Mouse (Mus musculus) hindlimb bud, embryonic 11.5 days (tissue): ENCODE results near the gene Il17c.

ENCODE experiments used
- DNase-seq: peaks from one replicate; pipeline ENCODE4 v3.0.0-alpha.2; 2012; ENCODE audit warnings: low read depth, low spot score; ENCODE audit errors: extremely low spot score

The Il17c gene

DNA sequence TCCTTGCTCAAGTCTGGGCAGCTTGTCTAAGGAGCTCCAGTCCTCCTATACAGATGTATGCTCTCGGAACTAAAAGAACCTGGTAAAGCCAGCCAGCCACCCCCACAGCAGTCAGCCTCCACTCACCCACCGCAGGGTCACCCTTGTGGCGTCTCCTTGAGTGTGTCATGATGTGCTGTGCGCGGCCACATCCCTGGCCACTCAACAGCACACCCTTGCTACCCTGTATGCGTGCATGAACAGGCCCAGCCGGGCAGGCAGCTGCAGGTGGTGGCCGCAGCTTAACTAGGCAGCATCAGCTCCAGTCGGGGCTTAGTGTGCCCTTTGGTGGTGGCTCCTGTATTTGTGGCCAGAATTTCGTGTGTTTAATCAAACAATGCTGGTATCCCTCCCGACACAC, 35.4 kb downstream of the Il17c start:
- no peak for DNase-seq

DNA sequence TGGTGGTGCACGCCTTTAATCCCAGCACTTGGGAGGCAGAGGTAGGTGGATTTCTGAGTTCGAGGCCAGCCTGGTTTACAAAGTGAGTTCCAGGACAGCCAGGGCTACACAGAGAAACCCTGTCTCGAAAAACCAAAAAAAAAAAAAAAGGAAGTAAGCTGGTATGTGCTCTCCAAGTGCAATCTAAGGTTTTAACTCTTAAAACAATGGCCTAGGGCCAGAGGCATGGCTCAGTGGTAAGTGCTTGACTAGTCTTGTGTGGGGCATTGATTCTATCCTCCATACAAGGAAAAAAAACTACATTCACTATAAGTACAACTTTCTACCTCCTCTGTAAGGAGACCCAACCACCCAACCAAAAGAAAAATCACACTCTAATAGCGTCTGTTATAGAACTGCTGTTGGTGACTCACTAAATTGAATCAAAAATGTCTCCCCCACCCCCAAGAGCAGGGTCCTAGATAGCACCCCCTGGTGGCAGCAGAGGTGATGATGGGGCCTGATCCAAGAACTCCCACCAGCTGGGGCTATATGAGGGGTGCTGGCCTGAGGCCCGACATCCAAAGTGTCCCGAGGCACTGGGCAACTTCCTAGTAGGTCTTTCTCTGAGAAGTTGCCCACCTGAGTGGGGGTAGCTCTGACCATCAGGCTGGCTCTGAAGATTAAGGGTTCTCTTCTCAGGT, 37.5 kb downstream of the Il17c start:
- DNase-seq: no peak

DNA sequence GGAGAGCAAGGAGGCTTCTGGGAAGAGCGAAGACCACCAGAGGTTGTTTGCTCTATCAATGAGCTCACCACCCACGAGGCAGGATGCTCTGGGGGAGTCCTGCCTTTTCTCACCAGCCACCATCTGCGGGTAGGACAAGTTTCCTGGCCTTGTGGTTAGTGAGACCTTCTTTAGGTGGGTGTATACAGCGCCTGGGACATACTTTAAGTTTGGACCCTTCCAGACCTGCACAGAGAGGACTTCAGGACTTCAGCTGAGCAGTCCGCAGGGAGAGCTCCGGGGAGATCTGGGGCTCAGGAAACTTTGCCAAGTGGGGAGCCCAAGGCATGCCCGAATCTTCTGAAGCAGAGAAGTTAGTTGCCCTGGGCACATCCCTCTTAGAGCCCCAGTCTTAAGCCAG, 38.2 kb downstream of the Il17c start:
- DNase-seq: no peak

DNA sequence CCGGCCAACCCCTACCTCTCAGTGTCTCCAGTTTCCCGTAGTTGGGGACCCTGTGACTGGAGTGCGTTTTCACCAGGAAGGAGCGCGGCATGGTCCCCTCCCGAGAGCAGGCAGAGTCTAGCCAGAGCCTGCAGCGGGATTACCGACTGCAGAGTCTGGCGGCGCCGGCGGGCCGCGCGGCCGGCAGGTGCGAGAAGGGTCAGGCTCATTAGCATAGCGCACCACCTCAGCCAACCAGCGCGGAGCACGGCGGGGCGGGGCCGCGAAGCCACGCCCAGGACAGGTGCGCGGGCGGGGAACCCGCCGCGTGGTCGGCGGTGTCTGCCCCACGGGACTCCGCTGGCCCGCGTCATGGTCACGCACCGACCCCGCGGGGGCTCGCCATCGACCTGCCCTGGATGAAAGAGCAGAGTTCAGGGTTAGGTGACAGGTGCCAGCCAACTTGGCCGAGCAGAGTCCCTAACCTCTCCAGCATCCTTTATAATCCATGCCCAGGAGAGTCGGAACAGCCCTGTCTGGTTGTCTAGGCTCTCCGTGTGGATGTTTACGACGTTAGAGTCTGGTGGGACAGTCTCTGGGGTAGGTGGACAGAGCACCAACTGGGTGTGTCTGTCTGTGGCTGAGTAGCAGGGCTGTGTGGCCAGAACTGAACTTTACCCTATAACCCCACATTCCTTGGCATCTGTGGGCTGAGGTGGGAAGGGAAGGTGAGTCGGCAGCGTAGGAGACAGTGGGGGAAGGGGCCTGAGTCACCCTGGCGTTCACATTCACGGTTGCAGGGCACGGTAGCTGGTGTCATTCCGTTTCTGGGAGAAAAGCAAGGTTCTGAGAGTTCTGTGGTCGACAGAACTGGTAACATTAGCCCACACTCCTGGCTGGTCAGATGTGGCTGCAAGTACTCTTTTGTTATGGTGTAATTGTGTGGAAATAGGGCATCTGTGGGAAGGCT, 39.0 kb downstream of the Il17c start, which contains the start of gene Snai3:
TSS of gene Snai3 (minus strand) at position 210 of the 949 bp plus-strand sequence.
- no peak for DNase-seq

DNA sequence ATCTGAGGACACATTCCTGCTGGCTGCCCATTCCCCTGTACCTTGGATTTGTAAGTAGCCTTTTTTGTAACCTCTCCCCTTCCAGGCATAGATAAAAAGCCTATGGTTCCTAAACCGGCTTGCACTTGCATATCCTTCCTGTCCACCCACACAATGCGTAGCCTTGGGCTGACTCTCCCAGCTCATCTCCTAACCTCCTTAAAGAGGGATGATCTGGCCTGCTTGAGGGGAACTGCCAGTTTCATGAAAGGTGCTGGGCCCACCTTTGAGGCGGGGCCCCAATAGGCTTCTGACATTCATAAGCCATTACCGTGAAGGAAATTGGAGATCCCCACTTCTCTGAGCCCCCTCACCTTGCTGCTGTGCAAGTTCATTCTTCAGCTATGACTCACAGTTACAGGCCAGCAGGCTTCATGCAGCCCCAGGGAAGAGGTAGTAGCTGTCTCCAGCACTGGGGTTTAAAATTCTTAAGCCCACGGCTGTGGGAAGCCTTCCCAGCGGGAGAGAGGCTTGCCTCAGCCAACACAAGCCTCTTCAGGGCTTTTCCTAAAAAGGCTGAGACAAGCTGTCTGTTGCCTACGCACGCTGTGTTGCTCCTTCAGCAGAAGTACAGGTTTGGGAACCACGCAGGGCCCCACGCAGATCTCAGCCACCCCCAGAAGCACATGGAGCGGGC, 39.8 kb downstream of the Il17c start:
- DNase-seq: no peak

DNA sequence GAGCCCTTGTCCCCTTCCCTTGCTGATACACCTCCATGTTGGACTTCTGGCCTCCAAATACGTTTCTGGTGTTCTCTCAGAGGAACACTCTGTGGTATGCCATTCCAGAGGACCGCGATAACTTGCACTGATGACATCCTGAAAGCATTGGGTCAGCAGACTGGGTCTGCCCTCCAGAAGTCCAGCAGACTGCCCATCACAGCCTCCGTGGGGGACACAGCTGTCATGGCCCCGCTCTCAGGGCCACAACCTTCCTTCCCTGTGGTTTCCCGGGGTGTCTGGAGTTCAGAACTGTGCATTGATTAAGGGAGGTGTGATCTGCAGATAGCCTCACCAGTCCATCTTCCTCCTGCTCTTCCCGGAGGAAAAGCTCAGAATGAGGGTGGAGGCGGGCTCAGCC, 40.7 kb downstream of the Il17c start:
- DNase-seq: no peak

DNA sequence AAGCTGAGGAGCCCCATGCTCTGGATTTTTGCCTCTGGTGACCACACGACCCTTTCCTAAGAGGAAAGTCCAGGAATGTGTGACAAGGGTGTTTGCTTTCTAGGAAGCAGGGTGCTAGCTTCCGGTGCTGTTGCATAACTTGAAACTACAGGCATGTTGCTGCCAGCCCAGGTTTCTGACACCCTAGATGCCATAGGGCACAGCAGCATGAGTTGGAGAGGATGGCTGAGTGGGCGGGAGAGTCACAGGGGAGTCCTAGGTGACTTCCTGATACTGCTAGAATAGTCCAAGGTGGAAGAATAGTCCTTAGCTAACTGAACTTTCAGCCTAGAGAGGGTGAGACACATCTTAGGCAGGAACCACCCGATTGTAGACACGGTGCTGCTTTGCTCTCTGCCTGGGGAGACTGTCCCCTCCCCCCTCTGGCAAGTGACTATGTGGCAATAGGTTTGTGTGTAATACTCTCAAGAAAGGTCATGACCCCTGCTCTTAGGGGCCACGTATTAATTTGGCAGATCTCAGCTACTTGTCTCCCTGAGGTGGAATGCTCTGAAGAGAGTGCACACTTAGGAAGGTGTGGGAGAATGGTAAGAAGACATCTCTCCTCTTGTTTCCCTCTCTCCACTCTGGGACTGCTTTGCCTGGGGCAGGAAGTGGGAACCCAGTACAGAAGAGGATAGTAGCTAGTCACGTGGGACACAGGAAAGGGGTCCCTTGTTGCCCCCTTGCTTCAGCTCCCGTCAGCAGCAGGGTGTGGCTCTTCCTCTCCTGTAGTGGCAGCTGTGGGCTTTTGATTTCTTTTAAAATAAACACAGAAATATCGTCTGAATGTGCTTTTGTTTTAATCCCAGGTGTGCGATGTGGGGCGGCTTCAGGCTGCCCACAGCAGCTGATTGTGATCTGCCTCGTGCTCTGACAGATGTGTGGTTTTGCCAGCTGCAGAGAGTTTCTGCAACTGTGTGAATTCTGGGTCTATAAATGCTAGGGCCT, 42.1 kb downstream of the Il17c start:
- no peak for DNase-seq

DNA sequence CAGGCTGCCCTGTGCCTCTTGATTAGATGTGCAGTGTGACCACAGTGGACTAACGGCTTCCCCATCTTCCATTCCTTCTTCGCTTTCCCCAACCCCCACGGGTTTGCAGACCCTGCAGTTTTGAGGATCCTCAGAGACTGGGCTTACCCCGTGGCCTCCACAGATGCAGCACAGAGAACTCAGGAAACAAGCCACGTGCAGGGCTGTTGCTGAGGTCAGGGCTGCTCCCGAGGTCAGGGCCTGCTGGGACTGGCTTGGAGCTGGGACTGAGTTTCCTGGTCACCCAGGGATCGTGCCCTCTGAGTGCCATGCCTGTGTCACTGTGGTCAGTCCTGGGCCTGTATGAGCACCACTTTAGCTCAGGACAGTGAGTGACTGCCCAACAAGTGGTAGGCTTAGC, 43.2 kb downstream of the Il17c start:
- no peak for DNase-seq

DNA sequence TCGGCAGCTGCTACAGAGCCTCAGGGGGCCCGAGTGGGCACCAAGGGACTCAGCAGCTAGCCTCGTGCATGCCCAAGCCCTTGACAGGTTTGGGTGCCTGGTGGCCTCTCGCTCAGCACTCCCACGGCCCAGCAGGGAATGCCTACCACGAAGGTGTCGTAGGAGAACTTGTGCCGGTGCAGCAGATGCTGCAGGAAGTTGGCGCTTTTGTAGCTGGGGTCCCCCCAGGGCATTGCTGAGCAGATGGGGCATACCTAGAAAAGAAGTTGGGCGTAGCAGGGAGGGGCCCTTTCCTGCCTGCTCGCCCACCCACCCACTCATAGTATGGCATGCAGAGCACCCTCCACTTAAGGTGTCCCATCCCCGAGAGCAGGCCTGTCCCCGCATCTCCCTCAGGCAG, 46.0 kb downstream of the Il17c start:
- DNase-seq: no peak

DNA sequence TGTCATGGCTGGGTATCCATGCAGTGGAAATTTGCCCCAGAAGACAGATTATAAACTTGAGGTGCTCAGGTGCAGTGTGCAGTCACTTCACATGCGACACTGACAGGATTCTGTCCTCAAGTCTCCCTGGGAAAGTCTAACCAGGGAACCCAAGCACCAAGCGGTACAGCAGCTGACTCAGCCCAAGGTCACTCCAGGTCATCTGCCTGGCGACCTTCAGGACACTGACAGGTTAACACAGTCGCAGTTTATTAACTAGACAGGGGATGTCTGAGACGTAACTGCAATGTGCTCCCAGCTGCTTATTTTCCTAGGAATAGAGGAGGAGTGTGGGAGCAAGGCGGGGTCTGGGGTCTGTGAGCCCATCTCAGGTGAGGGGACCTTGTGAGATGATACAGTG, 47.6 kb downstream of the Il17c start:
- no peak for DNase-seq

DNA sequence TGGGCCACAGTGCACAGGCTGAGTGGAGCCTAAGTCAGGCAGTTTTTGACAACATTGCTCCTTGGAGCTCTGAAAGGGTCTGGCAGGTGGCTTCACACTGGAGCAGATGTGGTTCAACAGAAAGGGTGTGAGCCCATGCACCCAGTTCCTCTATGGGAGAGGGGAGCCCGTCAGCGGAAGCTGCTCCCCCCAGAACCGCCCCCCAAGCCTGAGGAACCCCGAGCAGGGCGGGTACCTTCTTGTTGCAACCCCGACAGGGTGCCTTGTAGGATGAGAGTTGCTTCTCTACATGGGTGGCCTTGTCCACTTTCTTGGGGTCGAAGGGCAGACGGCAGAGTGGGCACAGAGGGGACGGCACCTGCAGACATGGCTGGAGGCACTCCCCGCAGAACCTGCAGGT, 48.1 kb downstream of the Il17c start:
- no peak for DNase-seq

DNA sequence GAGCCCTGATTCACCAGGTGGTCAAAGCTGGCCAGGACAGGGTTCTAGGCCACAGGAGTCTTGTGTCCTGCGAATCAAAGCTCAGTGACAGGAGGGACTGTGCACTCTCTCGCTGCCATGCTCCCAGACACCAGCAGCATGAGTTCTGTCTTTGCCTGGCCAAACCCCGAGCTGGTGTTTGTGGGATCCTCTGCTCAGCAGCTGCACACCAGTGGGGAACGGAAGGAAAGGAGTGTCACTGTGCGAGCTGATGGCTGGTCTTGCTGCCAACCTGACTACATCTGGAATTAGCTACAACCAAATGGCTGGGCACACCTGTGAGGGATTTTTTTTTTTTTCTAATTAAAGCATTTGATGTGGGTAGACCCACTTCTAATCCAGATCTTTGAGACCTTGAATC, 48.9 kb downstream of the Il17c start:
- no peak for DNase-seq
